Mouse (Mus musculus): ENCODE results near the gene Oas1c.
A peak's percentile ranks its signal among the peaks of the same experiment; 100 is the strongest.

The Oas1c gene

DNA sequence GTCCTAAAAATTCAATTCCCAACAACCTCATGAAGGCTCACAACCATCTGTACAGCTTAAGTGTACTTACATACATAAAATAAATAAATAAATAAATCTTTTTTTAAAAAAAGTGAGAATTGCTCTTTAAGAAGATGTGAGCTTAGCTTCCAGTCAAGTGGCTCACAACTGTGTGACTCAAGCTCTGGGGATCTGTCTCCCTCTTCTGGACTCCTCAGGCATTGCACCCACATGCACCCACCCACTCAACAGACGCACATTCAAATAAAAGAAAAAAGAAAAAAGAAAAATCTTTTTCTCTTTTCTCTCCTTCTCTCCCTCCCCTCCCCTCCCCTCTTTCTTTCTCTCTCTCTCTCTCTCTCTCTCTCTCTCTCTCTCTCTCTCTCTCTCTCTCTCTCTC is 30.7 kb downstream of the Oas1c start:
- DNase-seq (ENCODE audit: low read depth): peak; percentile 50

DNA sequence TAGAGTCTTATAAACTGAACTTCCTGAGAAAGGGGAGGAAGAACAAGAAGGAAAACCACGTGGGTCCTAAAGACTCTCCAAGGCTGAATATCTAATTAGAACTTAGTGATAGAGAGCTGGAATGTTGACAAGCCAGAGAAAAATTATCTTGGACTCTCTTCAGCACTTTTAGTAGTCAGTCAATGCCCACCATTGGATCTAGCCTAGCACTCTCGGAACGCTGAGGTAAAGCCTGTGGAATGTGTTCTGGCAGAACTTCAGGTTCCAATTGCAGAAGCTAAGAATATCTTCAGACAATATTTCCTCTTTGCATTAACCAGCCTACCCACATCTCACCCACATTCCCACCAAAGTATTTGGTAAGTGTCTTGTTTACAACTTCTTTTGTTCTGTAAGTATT is 32.4 kb downstream of the Oas1c start:
- no peak for DNase-seq (ENCODE audit: low read depth)

DNA sequence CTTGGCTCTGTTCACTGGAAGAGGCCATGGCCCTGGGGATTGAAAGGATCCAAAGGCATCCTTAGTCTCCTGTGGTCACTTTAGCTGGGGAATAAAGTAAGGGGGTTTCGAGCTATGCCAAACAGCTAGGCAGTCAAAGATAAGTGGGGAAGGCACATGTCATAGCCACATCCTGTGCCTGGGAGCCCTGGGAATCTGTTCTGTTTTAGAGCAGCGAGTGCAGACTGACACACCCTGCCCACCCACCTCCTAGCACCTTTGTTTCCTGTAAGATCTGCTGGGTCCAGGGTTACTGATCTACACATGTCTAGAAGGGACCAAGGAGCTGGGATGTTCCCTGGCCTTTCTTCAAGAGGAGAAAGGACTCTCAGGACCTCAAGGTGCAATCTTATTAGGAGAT is 33.4 kb downstream of the Oas1c start:
- peak; percentile 39 for DNase-seq (ENCODE audit: low read depth)

DNA sequence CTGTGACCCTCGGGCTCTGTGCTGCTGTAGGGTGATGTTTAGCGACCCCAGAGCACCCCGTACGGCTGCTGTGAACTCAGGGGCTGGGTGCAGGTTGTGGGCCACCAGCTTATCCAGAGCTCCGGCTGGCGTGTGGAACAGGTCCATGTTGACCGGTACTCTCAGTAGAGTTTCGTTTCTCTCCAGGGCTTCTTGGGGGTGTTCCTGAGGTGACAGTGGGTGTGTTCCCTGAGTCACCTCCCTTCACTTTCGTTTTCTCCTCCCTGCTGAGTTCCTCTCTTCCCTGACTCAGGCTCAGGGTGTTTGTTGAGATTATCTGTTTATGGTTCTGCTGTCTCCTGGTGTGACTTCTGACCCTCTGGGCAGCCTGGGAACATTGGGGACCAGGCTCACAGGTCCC is 34.8 kb downstream of the Oas1c start, which contains the start of gene Oas3:
Gene Oas3, minus strand, starts transcription at position 184 of the 400 bp plus-strand sequence.
- DNase-seq (ENCODE audit: low read depth): peak; percentile 63

DNA sequence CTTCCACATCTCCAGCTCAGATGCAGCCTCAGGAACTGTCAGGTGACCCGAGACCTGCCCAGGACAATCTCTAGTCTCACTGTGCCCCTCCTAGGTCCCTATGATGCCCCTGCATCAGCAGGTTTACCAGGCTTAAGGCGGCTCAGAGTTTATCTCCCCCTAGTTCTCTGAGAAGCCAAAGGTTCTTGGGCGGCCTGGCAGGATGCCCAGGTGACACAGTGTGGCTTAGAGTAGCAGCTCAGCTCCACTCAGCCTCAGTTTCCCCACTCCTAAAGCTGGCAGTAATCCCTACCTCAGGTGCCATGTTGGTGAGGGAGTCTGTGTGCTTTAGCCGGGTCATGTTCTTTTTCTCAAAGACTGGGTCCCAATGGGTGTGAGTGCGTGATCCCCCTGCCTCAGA is 35.5 kb downstream of the Oas1c start:
- peak; percentile 39 for DNase-seq (ENCODE audit: low read depth)

DNA sequence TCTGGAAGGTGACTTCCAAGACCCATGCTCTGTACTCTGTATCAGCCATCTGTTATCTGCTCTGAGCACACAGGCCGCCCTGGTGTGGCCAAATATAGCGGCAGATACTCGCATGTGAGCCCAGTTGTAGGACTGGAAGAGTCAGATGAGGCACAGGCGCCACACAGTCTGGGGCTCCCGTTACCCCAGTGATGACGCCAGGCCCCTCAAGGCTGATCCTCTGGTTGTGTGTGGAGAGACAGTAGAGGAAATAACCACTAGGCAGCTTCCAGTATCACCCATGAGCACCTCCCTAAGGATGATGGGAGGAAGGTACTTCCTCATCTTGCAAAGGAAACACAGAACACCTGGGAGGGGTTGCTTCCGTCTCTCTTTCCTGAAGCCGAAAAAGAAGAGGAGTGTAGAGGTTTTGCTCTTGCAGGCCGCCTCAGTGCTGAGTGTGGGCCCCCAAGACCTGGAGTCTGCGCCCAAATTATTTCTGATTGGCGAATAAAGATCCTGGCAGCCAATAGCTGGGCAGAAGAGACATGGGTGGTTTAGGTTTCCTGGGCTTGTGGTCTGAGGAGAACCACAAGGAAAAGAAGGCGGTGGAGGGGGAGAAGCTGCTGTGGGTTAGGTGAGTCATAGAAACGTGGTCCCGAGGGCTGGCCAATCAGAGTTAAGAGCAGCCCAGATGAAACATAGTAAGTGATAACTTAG is 36.9 kb downstream of the Oas1c start:
- DNase-seq (ENCODE audit: low read depth): peak; percentile 91

DNA sequence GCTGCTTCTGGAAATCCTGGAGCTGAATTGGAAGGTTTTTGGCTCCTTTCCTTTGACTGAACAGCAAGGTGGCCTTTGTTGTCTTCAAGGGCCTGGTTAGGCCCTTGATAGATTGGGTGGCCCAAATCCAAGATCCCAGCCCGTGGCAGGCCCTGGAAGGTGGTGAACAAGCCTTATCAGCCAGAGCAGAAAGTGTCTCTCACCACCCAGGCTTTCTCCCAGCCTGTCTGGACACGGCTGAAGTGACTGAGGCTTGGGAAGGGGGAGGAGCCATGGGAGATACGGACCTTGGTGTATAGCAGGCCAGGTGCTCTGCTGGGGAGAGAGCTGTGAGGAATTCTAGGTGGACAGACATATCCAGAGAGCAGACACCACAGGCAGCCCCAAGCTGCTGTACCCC is 42.9 kb downstream of the Oas1c start:
- DNase-seq (ENCODE audit: low read depth): no peak

DNA sequence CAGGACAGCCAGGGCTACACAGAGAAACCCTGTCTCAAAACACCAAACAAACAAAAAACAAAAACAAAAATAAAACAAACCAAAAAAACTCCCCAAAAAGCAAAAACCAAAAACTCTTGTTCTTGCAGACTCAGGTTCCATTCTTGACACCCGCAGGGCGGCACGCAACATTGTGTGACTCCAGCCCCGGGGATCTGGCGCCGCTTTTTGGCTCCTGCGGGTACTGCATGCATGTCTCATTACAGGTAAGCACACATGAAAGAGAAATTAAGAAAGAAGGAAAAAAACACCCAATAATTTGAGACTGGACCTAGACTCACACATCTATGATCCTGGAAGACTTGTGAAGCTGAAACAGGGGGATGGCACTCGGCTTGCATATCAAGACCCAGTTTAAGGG is 47.3 kb downstream of the Oas1c start:
- DNase-seq (ENCODE audit: low read depth): no peak

DNA sequence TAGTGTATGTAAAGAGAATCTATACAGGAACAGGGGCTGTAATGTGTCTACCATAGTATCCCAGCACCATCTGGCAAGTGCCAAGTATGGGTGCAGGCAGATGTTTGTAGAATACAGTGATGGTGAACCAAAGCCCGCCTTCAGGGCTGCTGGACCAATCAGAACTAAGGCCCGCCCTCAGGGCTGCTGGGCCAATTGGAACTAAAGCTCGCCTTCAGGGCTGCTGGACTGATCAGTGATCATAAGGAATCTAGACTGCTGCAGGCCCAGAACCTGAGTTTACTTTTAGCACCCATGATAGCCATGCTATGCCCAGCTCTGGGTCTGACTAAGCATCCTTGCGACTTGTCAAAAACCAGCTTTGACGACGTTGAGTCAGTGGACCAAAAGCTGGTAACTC is 50.4 kb downstream of the Oas1c start:
- DNase-seq (ENCODE audit: low read depth): no peak

DNA sequence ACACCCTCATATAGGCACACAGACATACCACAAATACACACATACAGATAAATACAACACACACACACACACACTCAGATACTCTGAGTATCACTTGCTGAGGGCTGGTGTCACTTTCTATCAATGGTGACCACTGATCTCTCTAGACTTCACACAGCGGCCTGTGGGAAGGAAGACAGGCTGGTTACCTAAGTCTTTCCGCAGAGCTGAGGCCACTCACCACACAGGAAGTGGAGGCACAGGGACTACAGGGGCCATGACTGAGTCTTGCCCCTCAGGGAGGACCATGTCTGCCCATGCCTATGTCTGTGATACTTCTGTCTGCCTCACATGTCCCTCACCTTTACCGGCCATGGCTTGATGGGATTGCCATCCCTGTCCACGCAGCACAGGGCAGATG is 58.1 kb downstream of the Oas1c start:
- no peak for DNase-seq (ENCODE audit: low read depth)

DNA sequence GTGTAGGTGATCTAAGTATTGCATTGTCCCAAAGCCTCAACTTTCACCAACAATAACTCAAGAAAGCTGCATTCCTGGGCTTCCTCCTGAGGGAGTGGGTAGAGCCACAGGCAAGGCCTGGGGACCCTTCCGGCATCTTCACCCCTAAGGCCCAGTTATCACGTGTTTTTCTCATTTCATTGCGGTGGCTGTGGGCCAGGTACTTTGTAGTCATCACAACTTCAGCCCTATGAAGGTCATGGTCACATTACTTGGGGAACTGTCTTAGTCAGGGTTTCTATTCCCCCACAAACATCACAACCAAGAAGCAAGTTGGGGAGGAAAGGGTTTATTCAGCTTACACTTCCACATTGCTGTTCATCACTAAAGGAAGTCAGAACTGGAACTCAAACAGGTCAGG is 59.5 kb downstream of the Oas1c start:
- no peak for DNase-seq (ENCODE audit: low read depth)

DNA sequence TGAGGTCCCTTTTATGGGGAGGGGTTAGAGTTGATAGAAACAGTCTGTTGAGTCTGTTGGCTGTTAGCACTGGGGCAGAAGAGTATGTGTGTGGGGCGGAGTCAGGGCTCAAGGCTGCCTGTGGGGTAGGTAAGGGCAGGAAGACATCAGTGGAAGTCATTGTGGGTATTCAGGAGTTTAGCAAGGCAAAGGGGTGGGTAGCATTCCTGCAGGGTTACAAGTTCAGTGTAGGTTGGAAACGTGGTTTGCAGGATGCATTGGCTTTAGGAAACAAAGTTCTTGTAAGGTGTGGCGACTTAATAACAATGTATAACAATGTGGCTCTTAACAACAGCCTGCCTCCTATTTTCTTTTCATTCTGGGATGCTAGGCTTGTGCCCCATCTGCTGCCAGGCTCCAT is 61.1 kb downstream of the Oas1c start:
- no peak for DNase-seq (ENCODE audit: low read depth)

All from naive thymus-derived CD4-positive, alpha-beta T cell, adult 2 months (primary cell).